Mouse (Mus musculus): ENCODE data around the gene Slc24a4. TPM values are rescaled to one million over a fixed set of nuclear protein-coding genes. Genes with fewer than 3 reads are reported as not detected.

Slc24a4 gene
- polyA plus RNA-seq, 1 experiment from 2014 or later = 0.38 TPM

DNA sequence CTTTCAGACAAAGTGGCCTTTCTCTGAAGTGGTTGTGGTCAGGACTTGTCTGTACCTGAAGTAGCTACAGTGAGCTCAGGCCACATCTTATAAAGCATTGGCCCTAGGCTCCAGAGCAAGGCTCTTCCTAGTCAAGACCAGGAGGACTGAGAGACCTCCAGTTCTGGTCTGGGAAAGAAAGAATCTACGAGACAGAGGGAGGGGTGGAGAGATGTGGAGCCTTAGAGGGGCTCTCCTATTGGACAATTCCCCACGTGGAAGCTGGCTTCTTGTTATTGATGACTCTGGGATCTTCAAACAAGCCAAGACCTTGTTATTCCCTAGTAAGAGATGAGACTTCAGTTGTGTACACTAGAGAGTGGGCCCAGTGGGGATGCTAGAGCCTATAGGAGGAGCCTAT is 160.3 kb downstream of the Slc24a4 start:
- Histone ChIP-seq H3K9me3 (replicated peaks; ENCODE audit: control insufficient read depth, low read length) (no peaks in the 10 kb centered on the region), H3K9ac (ENCODE audit: low read depth, low read length) (no peak overlapping the region), H3K27ac (ENCODE audit: low read length) (no peak overlapping the region), H3K36me3 (ENCODE audit: control insufficient read depth, insufficient read depth) (no peaks in the 10 kb centered on the region), H3K27me3 (ENCODE audit: control insufficient read depth, insufficient read depth, low read depth, low read length) (no peaks in the 10 kb centered on the region), H3K4me3 (ENCODE audit: low read depth, low read length) (no peak overlapping the region), H3K4me2 (ENCODE audit: low read depth, low read length) (no peak overlapping the region), H3K4me1 (ENCODE audit: control insufficient read depth, low read depth, low read length) (peaks cover 43% of the 10 kb centered on the region)
- 37% methylated on average over 2 of the region's 2 CpGs for WGBS (ENCODE audit: insufficient replicate concordance)
- ATAC-seq (ENCODE audit: low read depth) = no peak

DNA sequence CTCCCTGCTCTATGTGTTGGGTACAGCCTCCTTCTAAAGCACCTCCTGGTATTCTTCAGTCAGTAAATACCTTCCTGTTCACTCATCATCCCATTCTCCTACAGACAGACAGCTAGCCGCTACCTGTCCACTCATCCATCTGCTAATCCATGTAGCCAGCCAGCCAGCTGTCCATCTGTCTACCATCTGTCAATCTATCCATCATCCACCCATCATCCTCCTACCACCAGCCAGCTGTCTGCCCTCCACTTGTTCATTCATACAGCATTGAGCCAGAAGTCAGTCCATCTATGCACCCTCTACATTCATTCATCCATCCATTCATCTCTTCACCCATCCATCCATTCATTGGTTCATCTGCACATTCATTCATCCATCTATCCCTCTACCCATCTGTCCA is 161.0 kb downstream of the Slc24a4 start:
- H3K27ac ChIP-seq (ENCODE audit: low read length) = no peak overlapping the region
- no peak overlapping the region for H3K4me2 ChIP-seq (ENCODE audit: low read depth, low read length)
- no peaks in the 10 kb centered on the region for H3K36me3 ChIP-seq (ENCODE audit: control insufficient read depth, insufficient read depth)
- no peaks in the 10 kb centered on the region for H3K9me3 ChIP-seq (replicated peaks; ENCODE audit: control insufficient read depth, low read length)
- H3K9ac ChIP-seq (ENCODE audit: low read depth, low read length) = no peak overlapping the region
- H3K4me3 ChIP-seq (ENCODE audit: low read depth, low read length) = no peak overlapping the region
- 75% methylated on average over 1 of the region's 1 CpGs for WGBS (ENCODE audit: insufficient replicate concordance)
- H3K4me1 ChIP-seq (ENCODE audit: control insufficient read depth, low read depth, low read length) = peaks cover 40% of the 10 kb centered on the region
- ATAC-seq (ENCODE audit: low read depth) = no peak
- H3K27me3 ChIP-seq (ENCODE audit: control insufficient read depth, insufficient read depth, low read depth, low read length) = no peaks in the 10 kb centered on the region

DNA sequence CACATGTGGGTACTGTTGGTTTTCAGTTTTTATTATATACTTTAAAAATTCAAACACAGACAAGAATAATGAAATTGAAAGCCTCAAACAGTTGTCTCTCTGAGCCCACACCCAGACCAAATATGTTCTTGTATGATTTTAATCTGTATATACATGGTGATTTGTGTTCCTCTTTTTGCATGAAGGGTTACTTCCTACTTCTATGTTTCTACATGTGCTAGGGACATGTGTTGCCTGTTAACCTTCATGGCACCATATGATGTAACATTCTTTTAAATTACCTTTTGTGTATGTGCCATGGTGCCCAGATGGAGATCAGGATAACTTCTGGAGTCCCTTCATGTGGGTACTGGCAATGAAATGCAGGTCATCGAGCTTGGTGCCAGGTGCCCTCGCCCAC is 162.1 kb downstream of the Slc24a4 start:
- no peaks in the 10 kb centered on the region for H3K27me3 ChIP-seq (ENCODE audit: control insufficient read depth, insufficient read depth, low read depth, low read length)
- H3K4me3 ChIP-seq (ENCODE audit: low read depth, low read length) = no peak overlapping the region
- no peak for ATAC-seq (ENCODE audit: low read depth)
- no peak overlapping the region for H3K9ac ChIP-seq (ENCODE audit: low read depth, low read length)
- H3K4me2 ChIP-seq (ENCODE audit: low read depth, low read length) = no peak overlapping the region
- H3K4me1 ChIP-seq (ENCODE audit: control insufficient read depth, low read depth, low read length) = peaks cover 30% of the 10 kb centered on the region
- no peaks in the 10 kb centered on the region for H3K36me3 ChIP-seq (ENCODE audit: control insufficient read depth, insufficient read depth)
- no peak overlapping the region for H3K27ac ChIP-seq (ENCODE audit: low read length)
- no peaks in the 10 kb centered on the region for H3K9me3 ChIP-seq (replicated peaks; ENCODE audit: control insufficient read depth, low read length)
- WGBS (ENCODE audit: insufficient replicate concordance) = 53% methylated on average over 2 of the region's 2 CpGs

DNA sequence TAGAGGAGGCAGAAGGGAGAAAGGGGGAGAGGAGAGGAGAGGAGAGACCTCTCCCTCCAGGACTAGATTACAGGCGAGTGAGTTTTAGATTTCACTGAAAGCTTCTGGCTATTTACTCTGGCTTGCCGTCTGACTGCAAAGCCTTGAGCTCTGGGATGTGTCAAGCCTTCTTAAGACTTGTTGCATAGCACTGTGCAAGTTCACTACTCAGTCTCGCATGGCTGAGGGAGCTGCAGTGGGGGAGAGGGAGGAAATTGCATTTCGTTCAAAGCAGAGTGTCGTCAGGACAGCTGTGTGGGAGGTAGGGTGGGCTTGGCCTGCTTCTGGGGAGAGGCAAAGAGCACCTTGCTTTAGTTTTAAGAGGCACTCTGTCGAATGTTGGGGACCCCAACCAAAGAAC is 163.2 kb downstream of the Slc24a4 start:
- H3K27me3 ChIP-seq (ENCODE audit: control insufficient read depth, insufficient read depth, low read depth, low read length) = no peaks in the 10 kb centered on the region
- no peak overlapping the region for H3K9ac ChIP-seq (ENCODE audit: low read depth, low read length)
- no peak for ATAC-seq (ENCODE audit: low read depth)
- H3K9me3 ChIP-seq (replicated peaks; ENCODE audit: control insufficient read depth, low read length) = no peaks in the 10 kb centered on the region
- H3K4me2 ChIP-seq (ENCODE audit: low read depth, low read length) = no peak overlapping the region
- no peak overlapping the region for H3K27ac ChIP-seq (ENCODE audit: low read length)
- no peak overlapping the region for H3K4me3 ChIP-seq (ENCODE audit: low read depth, low read length)
- H3K4me1 ChIP-seq (ENCODE audit: control insufficient read depth, low read depth, low read length) = peaks cover 34% of the 10 kb centered on the region
- no peaks in the 10 kb centered on the region for H3K36me3 ChIP-seq (ENCODE audit: control insufficient read depth, insufficient read depth)
- WGBS (ENCODE audit: insufficient replicate concordance) = 37% methylated on average over 6 of the region's 6 CpGs

DNA sequence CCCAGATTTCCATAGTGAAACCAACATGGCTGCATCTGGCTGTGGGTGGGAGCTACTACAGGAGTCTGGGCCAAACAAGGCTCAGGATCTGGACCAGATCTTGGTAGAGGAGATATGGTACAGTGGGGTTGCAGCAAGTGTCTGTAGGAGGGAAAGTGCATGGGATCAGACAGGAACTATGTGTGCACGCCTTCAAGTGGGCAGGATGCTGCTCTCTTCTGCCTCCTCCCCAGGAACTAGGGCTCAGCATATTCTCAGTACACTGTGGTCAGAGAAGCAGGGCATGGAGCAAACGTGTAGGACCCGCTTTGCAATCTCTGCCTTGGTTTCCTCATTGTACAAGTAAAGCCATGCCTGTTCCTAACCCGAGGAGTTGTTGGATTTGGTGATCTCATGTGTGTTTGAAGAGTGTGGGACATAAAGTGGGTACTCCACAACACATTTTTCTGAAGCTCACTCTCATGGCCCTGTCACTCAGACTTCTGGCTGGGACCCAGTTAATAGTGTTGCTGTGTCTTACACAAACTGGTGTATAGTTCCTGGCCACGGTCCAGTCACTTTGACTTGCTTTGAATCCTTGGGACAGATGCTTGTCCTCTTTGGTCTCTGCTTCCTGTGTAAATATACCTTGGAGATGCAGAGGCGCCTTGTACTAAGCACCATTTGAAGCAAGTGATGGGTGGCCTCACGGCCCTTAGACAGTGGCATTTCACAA is 164.1 kb downstream of the Slc24a4 start:
- Histone ChIP-seq H3K36me3 (ENCODE audit: control insufficient read depth, insufficient read depth) (no peaks in the 10 kb centered on the region), H3K4me2 (ENCODE audit: low read depth, low read length) (no peak overlapping the region), H3K27ac (ENCODE audit: low read length) (no peak overlapping the region), H3K4me1 (ENCODE audit: control insufficient read depth, low read depth, low read length) (peaks cover 30% of the 10 kb centered on the region), H3K27me3 (ENCODE audit: control insufficient read depth, insufficient read depth, low read depth, low read length) (no peaks in the 10 kb centered on the region), H3K9me3 (replicated peaks; ENCODE audit: control insufficient read depth, low read length) (no peaks in the 10 kb centered on the region), H3K4me3 (ENCODE audit: low read depth, low read length) (no peak overlapping the region), H3K9ac (ENCODE audit: low read depth, low read length) (no peak overlapping the region)
- WGBS (ENCODE audit: insufficient replicate concordance) = 49% methylated on average over 7 of the region's 7 CpGs
- ATAC-seq (ENCODE audit: low read depth) = no peak

DNA sequence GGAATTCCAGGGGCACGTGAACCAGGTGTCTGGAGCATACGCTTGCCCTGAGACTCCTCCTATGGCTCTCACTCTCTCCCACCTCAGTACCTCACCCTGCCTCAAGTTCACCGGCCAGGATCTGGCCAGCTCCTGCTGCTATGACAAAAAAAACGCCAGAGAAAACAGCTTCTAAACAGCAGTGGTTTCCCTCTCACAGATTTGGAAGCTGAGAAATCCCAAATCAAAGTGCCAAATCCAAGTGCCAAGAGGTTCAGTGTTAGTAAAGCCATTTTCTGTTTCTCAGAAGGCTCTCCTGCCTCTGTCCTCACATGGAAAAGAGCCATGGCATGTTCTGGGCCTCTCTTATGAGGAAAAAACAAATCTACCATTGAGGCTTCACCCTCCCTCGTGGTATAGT is 166.1 kb downstream of the Slc24a4 start:
- H3K36me3 ChIP-seq (ENCODE audit: control insufficient read depth, insufficient read depth) = no peaks in the 10 kb centered on the region
- no peak for ATAC-seq (ENCODE audit: low read depth)
- no peak overlapping the region for H3K9ac ChIP-seq (ENCODE audit: low read depth, low read length)
- no peak overlapping the region for H3K4me2 ChIP-seq (ENCODE audit: low read depth, low read length)
- no peak overlapping the region for H3K4me3 ChIP-seq (ENCODE audit: low read depth, low read length)
- peaks cover 29% of the 10 kb centered on the region for H3K4me1 ChIP-seq (ENCODE audit: control insufficient read depth, low read depth, low read length)
- no peaks in the 10 kb centered on the region for H3K9me3 ChIP-seq (replicated peaks; ENCODE audit: control insufficient read depth, low read length)
- H3K27ac ChIP-seq (ENCODE audit: low read length) = no peak overlapping the region
- no peaks in the 10 kb centered on the region for H3K27me3 ChIP-seq (ENCODE audit: control insufficient read depth, insufficient read depth, low read depth, low read length)
- WGBS (ENCODE audit: insufficient replicate concordance) = 59% methylated on average over 5 of the region's 5 CpGs

DNA sequence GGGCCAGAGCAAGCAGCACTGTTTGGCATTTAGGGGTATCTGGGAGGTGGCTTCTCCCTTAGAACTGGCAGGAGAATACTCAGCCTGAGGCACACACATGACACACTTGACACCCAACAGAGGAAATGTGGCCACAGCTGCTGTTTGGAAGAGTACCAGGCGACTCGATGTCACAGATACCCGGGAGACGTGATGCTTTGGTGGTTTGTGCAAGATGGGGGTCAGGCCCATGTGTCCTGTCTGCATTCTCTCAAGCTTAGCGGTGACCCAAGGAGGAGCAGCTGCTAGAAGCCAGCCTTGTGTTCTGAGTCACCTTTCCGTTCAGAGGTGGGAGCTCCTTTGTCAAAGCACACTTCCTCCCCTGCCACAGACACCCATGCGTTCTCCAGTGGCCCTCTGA is 166.7 kb downstream of the Slc24a4 start:
- ATAC-seq (ENCODE audit: low read depth) = no peak
- H3K27me3 ChIP-seq (ENCODE audit: control insufficient read depth, insufficient read depth, low read depth, low read length) = no peaks in the 10 kb centered on the region
- no peak overlapping the region for H3K27ac ChIP-seq (ENCODE audit: low read length)
- H3K4me1 ChIP-seq (ENCODE audit: control insufficient read depth, low read depth, low read length) = peaks cover 31% of the 10 kb centered on the region
- WGBS (ENCODE audit: insufficient replicate concordance) = 30% methylated on average over 7 of the region's 7 CpGs
- H3K36me3 ChIP-seq (ENCODE audit: control insufficient read depth, insufficient read depth) = no peaks in the 10 kb centered on the region
- no peak overlapping the region for H3K4me2 ChIP-seq (ENCODE audit: low read depth, low read length)
- no peaks in the 10 kb centered on the region for H3K9me3 ChIP-seq (replicated peaks; ENCODE audit: control insufficient read depth, low read length)
- H3K4me3 ChIP-seq (ENCODE audit: low read depth, low read length) = no peak overlapping the region
- H3K9ac ChIP-seq (ENCODE audit: low read depth, low read length) = no peak overlapping the region

DNA sequence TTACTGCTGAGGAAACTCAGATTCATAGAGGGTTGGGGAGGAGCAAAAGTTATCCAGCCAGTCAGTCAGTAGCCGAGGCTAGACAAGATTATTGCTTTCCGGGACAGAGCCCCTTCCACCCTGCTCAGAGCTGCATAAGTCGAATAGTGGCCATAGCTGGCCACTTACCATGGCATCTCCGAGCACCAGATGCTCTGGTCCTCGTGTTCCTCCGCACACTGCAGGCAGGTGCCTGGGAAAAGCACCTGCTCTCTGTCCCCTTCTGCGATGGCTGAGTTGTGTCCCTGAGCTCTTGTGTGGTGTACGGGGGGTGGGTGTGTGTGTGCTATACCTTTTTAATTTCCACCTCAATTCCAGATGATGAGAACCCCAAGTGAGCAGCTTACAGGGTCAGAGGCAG is 167.1 kb downstream of the Slc24a4 start:
- no peak overlapping the region for H3K4me3 ChIP-seq (ENCODE audit: low read depth, low read length)
- no peaks in the 10 kb centered on the region for H3K27me3 ChIP-seq (ENCODE audit: control insufficient read depth, insufficient read depth, low read depth, low read length)
- H3K4me1 ChIP-seq (ENCODE audit: control insufficient read depth, low read depth, low read length) = peaks cover 31% of the 10 kb centered on the region

DNA sequence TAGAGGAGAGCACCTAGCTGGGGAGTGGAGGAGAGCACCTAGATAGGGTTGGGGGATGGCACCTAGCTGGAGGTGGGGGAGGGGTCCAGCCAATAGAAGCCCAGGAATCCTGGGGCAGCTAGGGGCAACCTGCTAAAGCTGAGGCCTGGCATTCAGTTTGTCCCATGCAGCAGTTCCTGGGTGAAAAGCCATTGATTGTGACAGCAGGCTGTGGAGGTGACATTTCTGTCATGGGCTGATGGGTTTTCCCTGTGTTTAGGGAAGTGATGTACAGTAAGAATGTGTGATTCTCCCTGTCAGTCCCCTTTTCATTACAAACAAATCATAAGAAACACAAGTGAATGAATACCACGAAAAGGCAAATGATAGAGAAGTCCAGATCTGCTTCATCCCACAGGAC is 167.8 kb downstream of the Slc24a4 start:
- H3K9ac ChIP-seq (ENCODE audit: low read depth, low read length) = no peak overlapping the region
- H3K27me3 ChIP-seq (ENCODE audit: control insufficient read depth, insufficient read depth, low read depth, low read length) = no peaks in the 10 kb centered on the region
- WGBS (ENCODE audit: insufficient replicate concordance) = 51% methylated on average over 1 of the region's 1 CpGs
- no peak overlapping the region for H3K4me3 ChIP-seq (ENCODE audit: low read depth, low read length)
- no peak overlapping the region for H3K4me2 ChIP-seq (ENCODE audit: low read depth, low read length)
- H3K27ac ChIP-seq (ENCODE audit: low read length) = no peak overlapping the region
- no peaks in the 10 kb centered on the region for H3K36me3 ChIP-seq (ENCODE audit: control insufficient read depth, insufficient read depth)
- no peak for ATAC-seq (ENCODE audit: low read depth)
- peaks cover 31% of the 10 kb centered on the region for H3K4me1 ChIP-seq (ENCODE audit: control insufficient read depth, low read depth, low read length)
- H3K9me3 ChIP-seq (replicated peaks; ENCODE audit: control insufficient read depth, low read length) = no peaks in the 10 kb centered on the region

More for the DNA sequence above, 167.1 kb downstream of the Slc24a4 start:
- Histone ChIP-seq H3K9me3 (replicated peaks; ENCODE audit: control insufficient read depth, low read length) (no peaks in the 10 kb centered on the region), H3K4me2 (ENCODE audit: low read depth, low read length) (no peak overlapping the region), H3K27ac (ENCODE audit: low read length) (no peak overlapping the region), H3K36me3 (ENCODE audit: control insufficient read depth, insufficient read depth) (no peaks in the 10 kb centered on the region), H3K9ac (ENCODE audit: low read depth, low read length) (no peak overlapping the region)
- no peak for ATAC-seq (ENCODE audit: low read depth)
- WGBS (ENCODE audit: insufficient replicate concordance) = 61% methylated on average over 8 of the region's 8 CpGs
